9 mouse cellular contexts compared by ENCODE assay signal in the genomic region with DNA sequence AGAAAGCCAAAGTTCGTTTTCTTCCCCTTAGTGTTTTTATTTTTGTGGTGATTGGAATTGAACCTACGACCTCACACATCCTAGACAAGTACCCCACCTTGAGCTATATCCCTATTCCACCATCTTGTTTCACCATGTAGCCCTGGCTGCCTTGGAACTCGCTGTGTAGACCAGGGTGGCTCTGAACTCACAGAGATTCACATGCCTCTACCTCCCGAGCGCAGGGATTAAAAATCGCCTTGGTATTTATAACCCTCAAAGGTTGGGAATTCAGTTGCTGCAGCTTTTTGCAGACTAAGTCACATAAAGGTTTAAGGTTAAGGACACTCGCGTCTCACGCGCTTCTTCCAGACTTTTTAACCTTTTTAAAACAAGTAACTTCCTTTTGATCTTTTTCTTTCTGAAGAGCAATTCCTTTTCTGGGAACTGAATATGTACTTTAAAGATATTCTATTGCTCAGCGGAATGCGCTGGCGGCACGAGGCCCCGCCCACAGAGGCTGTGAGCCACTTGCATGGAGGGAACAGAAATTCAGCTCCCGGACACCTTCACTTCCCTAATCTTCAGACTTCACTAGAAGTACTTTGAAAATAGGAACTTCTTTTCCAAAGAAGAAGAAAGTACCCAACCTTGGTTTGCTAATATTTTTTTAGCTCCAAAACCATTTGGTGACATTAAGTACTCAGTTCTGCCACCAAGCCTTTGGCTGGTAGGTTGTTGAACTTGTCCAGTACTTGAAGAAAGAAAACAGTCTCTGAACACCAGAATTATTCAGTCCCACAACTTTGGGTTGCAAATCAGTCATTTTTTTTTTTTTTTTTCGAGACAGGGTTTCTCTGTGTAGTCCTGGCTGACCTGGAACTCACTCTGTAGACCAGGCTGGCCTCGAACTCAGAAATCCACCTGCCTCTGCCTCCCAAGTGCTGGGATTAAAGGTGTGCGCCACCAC. TPM values are rescaled to one million over a fixed set of nuclear protein-coding genes. Genes with fewer than 3 reads are reported as not detected.
DNase-seq lines count a peak whose midpoint lies in the region; ATAC-seq and TF ChIP-seq lines count a peak whose summit lies in the region.
"Had no signal": no experiment of that assay in that cellular context is flagged by ENCODE, and none has a peak within 500 bp of the region (broad histone marks: within the 10 kb centered on the region; RNA-seq: fewer than 3 reads in every experiment).

No protein-coding gene starts in this region.

- DNase-seq in 3T3-L1 (ENCODE audit: low read depth, low spot score) (peak; percentile 38), MN1 (ENCODE audit: low spot score) (peak; percentile 33)
- peak; percentile 66 for DNase-seq in embryo, embryonic 10.5 days (ENCODE audit: low spot score)
- DNase-seq in heart, embryonic 10.5 days (ENCODE audit: low spot score) = peak; percentile 81
- peak; percentile 69 for DNase-seq in kidney, postnatal 0 days (ENCODE audit: low spot score)
- DNase-seq in lung, postnatal 25 days (ENCODE audit: low spot score) = peak; percentile 72
- peak; percentile 50 for DNase-seq in right cerebral cortex, postnatal 25 days
- DNase-seq in layer of hippocampus, postnatal 36 days = no peak

- peaks cover 28% of the 10 kb centered on the region for H3K4me1 ChIP-seq in heart, embryonic 10.5 days
- H3K4me1 ChIP-seq in kidney, postnatal 0 days (replicated peaks; ENCODE audit: insufficient read depth, low read length) = no peaks in the 10 kb centered on the region

- no peak for TF ChIP-seq CTCF in kidney, postnatal 0 days (IDR thresholded peaks at IDR 0.05; ENCODE audit: low read depth)

- H3K4me2 ChIP-seq in kidney, postnatal 0 days (ENCODE audit: low read length) = peak overlapping the region; percentile 53

- no peaks in the 10 kb centered on the region for H3K9me3 ChIP-seq in heart, embryonic 10.5 days
- H3K9me3 ChIP-seq in kidney, postnatal 0 days (replicated peaks; ENCODE audit: low read length) = no peaks in the 10 kb centered on the region

- H3K4me3 ChIP-seq in heart, embryonic 10.5 days = peak overlapping the region; percentile 94
- peak overlapping the region; percentile 97 for H3K4me3 ChIP-seq in kidney, postnatal 0 days (replicated peaks; ENCODE audit: low read depth, low read length)

- no peak overlapping the region; the same call in 1 of the 2 replicates for H3K9ac ChIP-seq in kidney, postnatal 0 days (ENCODE audit: low read depth, low read length)

- peak overlapping the region; percentile 99 for H3K27ac ChIP-seq in heart, embryonic 10.5 days
- H3K27ac ChIP-seq in kidney, postnatal 0 days = peak overlapping the region; percentile 72

- no peaks in the 10 kb centered on the region for H3K27me3 ChIP-seq in heart, embryonic 10.5 days (ENCODE audit: insufficient read depth, poor library complexity, severe bottlenecking)
- H3K27me3 ChIP-seq in kidney, postnatal 0 days (ENCODE audit: insufficient read depth, low read length) = no peaks in the 10 kb centered on the region

- 0 out of 2 replicates have a peak, but pooled peaks cover 3% of the 10 kb centered on the region for H3K36me3 ChIP-seq in heart, embryonic 10.5 days
- no peaks in the 10 kb centered on the region for H3K36me3 ChIP-seq in kidney, postnatal 0 days (ENCODE audit: insufficient read depth, low read length)

- WGBS in heart, embryonic 10.5 days = 20% methylated on average over 19 of the region's 19 CpGs
- WGBS in kidney, postnatal 0 days = 24% methylated on average over 19 of the region's 19 CpGs

- ATAC-seq in kidney, postnatal 0 days (replicated peaks; ENCODE audit: low FRiP score, low read depth) = peak; percentile 8; the same call in 1 of the 2 replicates

RNA-seq across cellular contexts. Expression of a gene that starts 0.9 kb away (rescaled TPM):
- 16.2 and 16.3 TPM in 2 replicates for polyA plus RNA-seq in heart, embryonic 10.5 days (2016; fragmentation: Nextera tagmentation; extraction: Ambion mirVana)
- 9.9 and 10.4 TPM in 2 replicates for polyA plus RNA-seq in kidney, postnatal 0 days (2015; fragmentation: Nextera tagmentation; extraction: Ambion mirVana)
- total RNA-seq in layer of hippocampus, postnatal 36 days (2021) = 10 to 100 TPM; 65.2 to 70.5 TPM

RNA-seq across cellular contexts. Expression of a gene that starts 5.7 kb away (rescaled TPM):
- not detected in 2 replicates for polyA plus RNA-seq in heart, embryonic 10.5 days (2016; fragmentation: Nextera tagmentation; extraction: Ambion mirVana)
- polyA plus RNA-seq in kidney, postnatal 0 days (2015; fragmentation: Nextera tagmentation; extraction: Ambion mirVana) = not detected in 2 replicates
- total RNA-seq in layer of hippocampus, postnatal 36 days (2021) = 1 to 10 TPM; 1.3 to 2.4 TPM
- polyA plus RNA-seq: large intestine, adult 2 months had no signal

RNA-seq across cellular contexts. Expression of a gene that starts 16.5 kb away (rescaled TPM):
- not detected in 2 replicates for polyA plus RNA-seq in heart, embryonic 10.5 days (2016; fragmentation: Nextera tagmentation; extraction: Ambion mirVana)
- polyA plus RNA-seq in kidney, postnatal 0 days (2015; fragmentation: Nextera tagmentation; extraction: Ambion mirVana) = 16.0 and 16.7 TPM in 2 replicates
- 1 to 10 TPM; 1.4 to 1.8 TPM for total RNA-seq in layer of hippocampus, postnatal 36 days (2021)

RNA-seq across cellular contexts. Expression of a gene that starts 33.6 kb away (rescaled TPM):
- polyA plus RNA-seq in heart, embryonic 10.5 days (2016; fragmentation: Nextera tagmentation; extraction: Ambion mirVana) = 3.1 and 4.7 TPM in 2 replicates
- polyA plus RNA-seq in kidney, postnatal 0 days (2015; fragmentation: Nextera tagmentation; extraction: Ambion mirVana) = 6.8 and 7.2 TPM in 2 replicates
- 10 to 100 TPM; 13.5 TPM for total RNA-seq in layer of hippocampus, postnatal 36 days (2021)

RNA-seq across cellular contexts. Expression of a gene that starts 53.7 kb away (rescaled TPM):
- polyA plus RNA-seq in heart, embryonic 10.5 days (2016; fragmentation: Nextera tagmentation; extraction: Ambion mirVana) = 3.4 and 3.9 TPM in 2 replicates
- 1.0 and 1.6 TPM in 2 replicates for polyA plus RNA-seq in kidney, postnatal 0 days (2015; fragmentation: Nextera tagmentation; extraction: Ambion mirVana)
- total RNA-seq in layer of hippocampus, postnatal 36 days (2021) = 10 to 100 TPM; 63.6 to 73.1 TPM

Comparison
In these comparisons a context has a peak if more than half of its experiments do, and no peak if none do; other contexts are left out.
1. DNase-seq: peak in 3T3-L1 (single experiment), MN1 (single experiment), embryo, embryonic 10.5 days (single experiment), heart, embryonic 10.5 days (single experiment), kidney, postnatal 0 days (single experiment), lung, postnatal 25 days (single experiment) and right cerebral cortex, postnatal 25 days (single experiment); none in layer of hippocampus, postnatal 36 days (0 of 2).
2. RNA of a gene that starts 16.5 kb away (polyA plus RNA-seq): 16.0 to 16.7 TPM in kidney, postnatal 0 days; not detected in heart, embryonic 10.5 days; every median in the first group is over 10 times any median in the second.